Mouse (Mus musculus): ENCODE data around the gene Prim2.

DNA sequence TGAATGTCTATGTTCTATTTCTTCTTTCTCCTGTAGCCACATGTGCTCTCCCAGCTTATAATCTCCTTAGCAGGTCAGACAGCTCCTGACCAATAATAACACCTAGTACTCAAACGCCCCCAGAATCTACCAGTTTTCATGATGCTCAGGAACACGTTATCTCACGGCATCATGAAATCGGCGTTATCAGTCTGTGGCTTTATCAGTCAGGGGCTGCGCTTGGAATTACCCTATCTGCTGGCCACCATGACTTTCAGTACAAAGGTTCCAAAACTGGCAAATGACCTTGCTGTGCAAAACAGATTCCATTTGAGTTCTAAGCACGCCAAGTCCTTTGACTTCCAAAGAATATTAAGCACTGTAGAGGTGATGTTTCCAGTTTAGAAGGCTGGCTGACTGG lies 127.9 kb downstream of the Prim2 start:
- no peak for TF ChIP-seq CTCF (IDR thresholded peaks at IDR 0.05; ENCODE audit: extremely low read depth, insufficient read length, insufficient replicate concordance, low read depth, low read length)
- TF ChIP-seq POLR2A (IDR thresholded peaks at IDR 0.05; ENCODE audit: low read depth, low read length) = no peak

Measured in small intestine, adult 2 months (tissue).